Mouse (Mus musculus): ENCODE results near the gene Xirp1. TPM values are rescaled to one million over a fixed set of nuclear protein-coding genes. Genes with fewer than 3 reads are reported as not detected.

The Xirp1 gene
- polyA plus RNA-seq, 1 experiment from 2014 or later: 0.14 TPM

GRCm38 (mm10) chr9:120009871-120010270 lies 13.5 kb downstream of the Xirp1 start:
- no peaks in the 10 kb centered on the region for H3K36me3 ChIP-seq (ENCODE audit: control insufficient read depth, insufficient read depth)
- no peaks in the 10 kb centered on the region; the same call in 1 of the 2 replicates for H3K27me3 ChIP-seq (replicated peaks; ENCODE audit: control insufficient read depth, insufficient read depth, low read length)
- no peaks in the 10 kb centered on the region for H3K4me1 ChIP-seq (replicated peaks; ENCODE audit: control insufficient read depth, insufficient read depth, low read length)
- H3K4me2 ChIP-seq (replicated peaks; ENCODE audit: low read depth): no peak overlapping the region
- H3K9me3 ChIP-seq (ENCODE audit: control insufficient read depth): 0 out of 2 replicates have a peak, but pooled peaks cover 2% of the 10 kb centered on the region
- TF ChIP-seq CTCF (IDR thresholded peaks at IDR 0.05; ENCODE audit: low read depth): no peak
- no peak overlapping the region for H3K9ac ChIP-seq (ENCODE audit: low read depth, low read length)
- H3K27ac ChIP-seq (ENCODE audit: low read depth, low read length): no peak overlapping the region
- 83% methylated on average over 3 of the region's 3 CpGs for WGBS
- ATAC-seq: no peak
- H3K4me3 ChIP-seq (ENCODE audit: low read depth, low read length): no peak overlapping the region

GRCm38 (mm10) chr9:120009226-120009841 lies 14.1 kb downstream of the Xirp1 start:
- Histone ChIP-seq H3K9ac (ENCODE audit: low read depth, low read length) (no peak overlapping the region), H3K27ac (ENCODE audit: low read depth, low read length) (no peak overlapping the region), H3K4me2 (replicated peaks; ENCODE audit: low read depth) (no peak overlapping the region), H3K4me3 (ENCODE audit: low read depth, low read length) (no peak overlapping the region), H3K4me1 (replicated peaks; ENCODE audit: control insufficient read depth, insufficient read depth, low read length) (no peaks in the 10 kb centered on the region), H3K27me3 (replicated peaks; ENCODE audit: control insufficient read depth, insufficient read depth, low read length) (no peaks in the 10 kb centered on the region; the same call in 1 of the 2 replicates), H3K9me3 (ENCODE audit: control insufficient read depth) (0 out of 2 replicates have a peak, but pooled peaks cover 2% of the 10 kb centered on the region), H3K36me3 (ENCODE audit: control insufficient read depth, insufficient read depth) (no peaks in the 10 kb centered on the region)
- WGBS: 55% methylated on average over 7 of the region's 7 CpGs
- TF ChIP-seq CTCF (IDR thresholded peaks at IDR 0.05; ENCODE audit: low read depth): no peak
- no peak for ATAC-seq

GRCm38 (mm10) chr9:120007833-120008232 lies 15.6 kb downstream of the Xirp1 start:
- TF ChIP-seq CTCF (IDR thresholded peaks at IDR 0.05; ENCODE audit: low read depth): no peak; the same call in 1 of the 2 replicates
- ATAC-seq: no peak
- Histone ChIP-seq H3K4me2 (replicated peaks; ENCODE audit: low read depth) (no peak overlapping the region), H3K36me3 (ENCODE audit: control insufficient read depth, insufficient read depth) (no peaks in the 10 kb centered on the region), H3K9ac (ENCODE audit: low read depth, low read length) (no peak overlapping the region), H3K27ac (ENCODE audit: low read depth, low read length) (no peak overlapping the region), H3K9me3 (ENCODE audit: control insufficient read depth) (0 out of 2 replicates have a peak, but pooled peaks cover 2% of the 10 kb centered on the region), H3K4me3 (ENCODE audit: low read depth, low read length) (no peak overlapping the region), H3K4me1 (replicated peaks; ENCODE audit: control insufficient read depth, insufficient read depth, low read length) (no peaks in the 10 kb centered on the region), H3K27me3 (replicated peaks; ENCODE audit: control insufficient read depth, insufficient read depth, low read length) (no peaks in the 10 kb centered on the region; the same call in 1 of the 2 replicates)
- 97% methylated on average over 1 of the region's 1 CpGs for WGBS

- 45% methylated on average over 3 of the region's 3 CpGs for WGBS
These were observed 17.5 kb downstream of the Xirp1 start for GRCm38 (mm10) chr9:120005936-120006335.

GRCm38 (mm10) chr9:120002893-120003292 lies 20.5 kb downstream of the Xirp1 start:
- Histone ChIP-seq H3K9ac (ENCODE audit: low read depth, low read length) (no peak overlapping the region), H3K27ac (ENCODE audit: low read depth, low read length) (no peak overlapping the region), H3K4me3 (ENCODE audit: low read depth, low read length) (no peak overlapping the region), H3K27me3 (replicated peaks; ENCODE audit: control insufficient read depth, insufficient read depth, low read length) (no peaks in the 10 kb centered on the region), H3K4me1 (replicated peaks; ENCODE audit: control insufficient read depth, insufficient read depth, low read length) (no peaks in the 10 kb centered on the region; the same call in none of the 2 replicates), H3K9me3 (ENCODE audit: control insufficient read depth) (0 out of 2 replicates have a peak, but pooled peaks cover under 1% of the 10 kb centered on the region), H3K36me3 (ENCODE audit: control insufficient read depth, insufficient read depth) (no peaks in the 10 kb centered on the region), H3K4me2 (replicated peaks; ENCODE audit: low read depth) (no peak overlapping the region)
- no peak for ATAC-seq
- no peak for TF ChIP-seq CTCF (IDR thresholded peaks at IDR 0.05; ENCODE audit: low read depth)
- WGBS: 84% methylated on average over 5 of the region's 5 CpGs

More at GRCm38 (mm10) chr9:120005936-120006335, 17.5 kb downstream of the Xirp1 start:
- Histone ChIP-seq H3K4me3 (ENCODE audit: low read depth, low read length) (no peak overlapping the region), H3K4me1 (replicated peaks; ENCODE audit: control insufficient read depth, insufficient read depth, low read length) (no peaks in the 10 kb centered on the region; the same call in none of the 2 replicates), H3K4me2 (replicated peaks; ENCODE audit: low read depth) (no peak overlapping the region), H3K36me3 (ENCODE audit: control insufficient read depth, insufficient read depth) (no peaks in the 10 kb centered on the region), H3K9me3 (ENCODE audit: control insufficient read depth) (0 out of 2 replicates have a peak, but pooled peaks cover 2% of the 10 kb centered on the region), H3K27me3 (replicated peaks; ENCODE audit: control insufficient read depth, insufficient read depth, low read length) (no peaks in the 10 kb centered on the region), H3K27ac (ENCODE audit: low read depth, low read length) (no peak overlapping the region), H3K9ac (ENCODE audit: low read depth, low read length) (no peak overlapping the region)
- no peak for TF ChIP-seq CTCF (IDR thresholded peaks at IDR 0.05; ENCODE audit: low read depth)
- no peak for ATAC-seq

GRCm38 (mm10) chr9:120001945-120002725 lies 21.3 kb downstream of the Xirp1 start:
- ATAC-seq: peak; percentile 89
- no peaks in the 10 kb centered on the region; the same call in none of the 2 replicates for H3K4me1 ChIP-seq (replicated peaks; ENCODE audit: control insufficient read depth, insufficient read depth, low read length)
- peak overlapping the region; percentile 61 for H3K4me2 ChIP-seq (replicated peaks; ENCODE audit: low read depth)
- peak overlapping the region; percentile 67 for H3K27ac ChIP-seq (ENCODE audit: low read depth, low read length)
- no peak for TF ChIP-seq CTCF (IDR thresholded peaks at IDR 0.05; ENCODE audit: low read depth)
- no peak overlapping the region; the same call in 1 of the 2 replicates for H3K9ac ChIP-seq (ENCODE audit: low read depth, low read length)
- no peaks in the 10 kb centered on the region for H3K36me3 ChIP-seq (ENCODE audit: control insufficient read depth, insufficient read depth)
- no peaks in the 10 kb centered on the region for H3K9me3 ChIP-seq (ENCODE audit: control insufficient read depth)
- no peaks in the 10 kb centered on the region for H3K27me3 ChIP-seq (replicated peaks; ENCODE audit: control insufficient read depth, insufficient read depth, low read length)
- WGBS: 10% methylated on average over 31 of the region's 31 CpGs
- H3K4me3 ChIP-seq (ENCODE audit: low read depth, low read length): peak overlapping the region; percentile 40

All from intestine, postnatal 0 days (tissue).